Mouse (Mus musculus) bone marrow, adult 2 months (tissue): Measurements from ENCODE around the gene Lrat. TPM values are rescaled to one million over a fixed set of nuclear protein-coding genes. Genes with fewer than 3 reads are reported as not detected.

Experiments
- H3K27ac ChIP-seq: fragments of 200-500 bp; 2 replicates; pipeline ENCODE4 v1.5.1; 2012; ENCODE audit warnings: low read depth, mild to moderate bottlenecking, control low read depth, inconsistent platforms, low read length; ENCODE audit not compliant: control insufficient read depth, poor library complexity, insufficient read depth
- H3K4me1 ChIP-seq: fragments of 200-500 bp; 2 replicates; pipeline ENCODE4 v1.6.1; 2011; ENCODE audit warnings: low read length; ENCODE audit not compliant: control insufficient read depth, insufficient read depth
- H3K4me3 ChIP-seq: fragments of 200-500 bp; replicated peaks from 2 replicates; pipeline ENCODE3; 2011; ENCODE audit warnings: mild to moderate bottlenecking, low read depth, low read length, control low read depth; ENCODE audit not compliant: control insufficient read depth
- CTCF ChIP-seq: fragments of 200-500 bp; IDR thresholded peaks from 2 replicates; pipeline ENCODE4 v1.5.1; 2011; ENCODE audit warnings: low read length, control low read depth; ENCODE audit not compliant: control insufficient read depth, insufficient read depth
- POLR2A ChIP-seq: fragments of 200-500 bp; IDR thresholded peaks from 2 replicates; pipeline ENCODE4 v1.6.1; 2011; ENCODE audit warnings: low read depth, mild to moderate bottlenecking, control low read depth, low read length, borderline replicate concordance; ENCODE audit not compliant: control insufficient read depth
- WGBS: fragments of 180-500 bp; shearing (Covaris S2); methylation state at CpG from one replicate; pipeline ENCODE4 v1.1.7; 2018; 5-methylcytosine and 5-hydroxymethylcytosine counted together
- polyA plus RNA-seq: library from polyadenylated mRNA; stranded (reverse); fragments of >200 nt; gene quantifications from 2 replicates; pipeline ENCODE4 v1.2.4, GENCODE M21; 2011; ENCODE audit warnings: low replicate concordance; ENCODE audit not compliant: missing spikeins, insufficient read depth, insufficient read length

Gene Lrat
- polyA plus RNA-seq, 1 experiment, result 0.37 TPM

DNA sequence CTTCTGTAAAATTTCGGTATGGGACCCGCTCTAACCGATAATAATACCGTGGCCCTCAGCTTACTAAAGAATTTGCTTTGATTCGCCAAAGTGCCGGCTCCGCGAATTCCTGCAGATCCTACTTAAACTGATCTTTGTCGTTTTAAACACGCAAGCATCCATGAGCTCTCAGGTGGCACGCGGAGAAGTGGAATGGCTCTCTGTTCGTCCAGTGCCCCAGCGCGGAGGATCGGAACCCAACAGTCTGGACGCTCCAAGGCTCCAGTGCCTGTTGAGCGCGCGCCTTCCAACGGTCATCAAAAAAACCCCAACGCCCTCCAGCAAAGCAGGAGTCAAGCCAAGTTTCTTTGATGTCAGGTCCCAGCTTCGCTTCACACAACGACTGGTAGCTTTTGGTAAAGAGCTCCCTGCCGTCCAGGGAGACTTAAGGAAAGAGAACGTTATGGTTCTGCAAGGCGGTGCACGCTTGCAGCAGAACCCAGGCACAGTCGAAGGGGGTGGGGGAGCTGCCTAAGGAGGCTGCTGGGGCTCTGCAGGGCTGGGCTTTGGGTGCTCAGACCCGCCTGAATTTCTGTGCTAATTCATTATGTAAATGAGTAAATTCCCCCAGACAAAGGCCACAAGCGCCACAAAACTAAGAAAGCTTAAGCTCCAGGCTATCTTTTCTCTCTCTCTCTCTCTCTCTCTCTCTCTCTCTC is 587 bp upstream of the Lrat start:
- Histone ChIP-seq H3K4me3 (no peak overlapping the region), H3K27ac (no peak overlapping the region), H3K4me1 (no peaks in the 10 kb centered on the region)
- 4% methylated on average over 31 of the region's 31 CpGs for WGBS
- TF ChIP-seq CTCF (no peak), POLR2A (no peak)

DNA sequence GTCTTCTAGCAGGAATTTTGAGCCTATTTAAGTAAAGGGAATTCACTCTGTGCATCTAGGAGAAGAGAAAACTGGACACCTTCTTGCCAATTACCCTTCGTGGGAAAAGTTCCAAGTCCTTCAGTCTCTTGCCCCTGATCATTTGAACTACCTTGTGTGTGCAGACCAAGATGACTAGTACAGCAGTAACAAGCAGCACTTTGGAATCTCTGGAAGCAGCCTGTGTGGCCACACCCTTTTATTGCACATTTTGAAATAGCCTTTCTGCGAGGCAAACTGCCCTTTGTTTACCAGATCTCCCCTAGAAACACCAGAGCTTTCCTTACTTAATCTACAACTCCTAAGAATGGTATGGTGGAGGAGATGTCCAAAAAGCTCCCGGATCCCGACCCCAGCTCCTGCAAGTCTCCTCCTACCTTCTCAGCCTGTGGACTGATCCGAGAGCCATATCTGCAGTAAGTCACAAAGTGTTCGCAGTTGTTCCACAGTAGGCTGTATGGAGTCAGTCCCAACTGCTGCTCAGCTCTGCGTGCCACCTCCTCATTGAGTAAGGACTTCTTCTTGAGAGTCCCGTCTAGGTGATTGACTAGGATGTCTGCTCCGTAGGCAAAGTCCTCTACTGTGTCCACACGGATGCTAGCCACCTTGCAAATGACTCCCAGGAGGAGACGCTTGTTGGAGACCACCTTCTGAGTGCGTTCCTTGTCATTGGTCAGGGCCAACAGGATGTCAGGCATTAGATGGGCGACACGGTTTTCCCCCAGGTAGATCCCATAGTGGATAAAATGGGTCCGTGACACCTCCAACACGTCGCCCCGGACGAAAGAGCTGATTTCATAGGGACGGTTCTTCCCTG is 788 bp downstream of the Lrat start:
- no peak overlapping the region for H3K27ac ChIP-seq
- no peak for TF ChIP-seq CTCF
- no peak for TF ChIP-seq POLR2A
- no peaks in the 10 kb centered on the region for H3K4me1 ChIP-seq
- H3K4me3 ChIP-seq, result no peak overlapping the region
- 25% methylated on average over 20 of the region's 20 CpGs for WGBS

DNA sequence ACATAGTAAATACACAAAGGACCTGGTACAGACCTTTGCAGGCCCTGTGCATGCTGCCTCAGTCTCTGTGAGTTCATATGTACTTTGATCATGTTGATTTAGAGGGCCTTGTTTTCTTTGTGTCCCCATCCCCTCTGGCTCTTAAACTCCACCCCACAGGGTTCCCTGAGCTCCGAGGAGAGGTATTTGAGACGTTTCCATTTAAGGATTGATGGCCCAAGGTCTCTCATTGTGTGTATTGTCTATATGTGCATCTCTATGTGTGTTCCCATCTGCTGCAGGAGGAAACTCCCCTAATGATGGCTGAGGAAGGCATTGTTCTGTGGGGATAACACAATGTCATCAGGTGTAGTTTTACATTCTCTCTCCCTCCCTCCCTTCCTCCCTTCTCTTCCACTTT is 14.9 kb downstream of the Lrat start:
- TF ChIP-seq CTCF (no peak), POLR2A (no peak)
- Histone ChIP-seq H3K4me1 (no peaks in the 10 kb centered on the region), H3K27ac (no peak overlapping the region), H3K4me3 (no peak overlapping the region)
- 35% methylated on average over 2 of the region's 2 CpGs for WGBS

DNA sequence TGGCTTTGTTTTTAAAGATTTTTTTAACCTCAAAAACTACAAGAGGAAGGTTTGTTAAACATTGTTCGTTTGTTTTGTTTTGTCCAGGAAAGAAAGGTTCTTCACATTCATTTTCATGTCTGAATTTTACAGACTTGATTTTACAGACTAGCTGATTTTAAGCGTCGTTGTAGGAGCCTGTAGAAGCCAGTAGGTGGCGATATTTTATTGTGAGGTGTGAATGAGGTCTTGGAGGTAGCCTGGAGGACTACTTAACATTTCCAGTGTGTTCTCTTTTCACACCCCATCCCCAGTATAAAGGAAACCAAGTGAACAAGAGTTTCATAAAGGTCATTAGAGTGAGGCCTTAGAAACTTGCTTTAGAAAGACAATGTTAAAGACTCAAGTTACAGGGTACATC is 26.5 kb downstream of the Lrat start:
- H3K4me1 ChIP-seq, result no peaks in the 10 kb centered on the region
- H3K27ac ChIP-seq, result no peak overlapping the region
- WGBS, result 5% methylated on average over 4 of the region's 4 CpGs
- no peak overlapping the region for H3K4me3 ChIP-seq
- TF ChIP-seq POLR2A, result no peak
- TF ChIP-seq CTCF, result no peak

DNA sequence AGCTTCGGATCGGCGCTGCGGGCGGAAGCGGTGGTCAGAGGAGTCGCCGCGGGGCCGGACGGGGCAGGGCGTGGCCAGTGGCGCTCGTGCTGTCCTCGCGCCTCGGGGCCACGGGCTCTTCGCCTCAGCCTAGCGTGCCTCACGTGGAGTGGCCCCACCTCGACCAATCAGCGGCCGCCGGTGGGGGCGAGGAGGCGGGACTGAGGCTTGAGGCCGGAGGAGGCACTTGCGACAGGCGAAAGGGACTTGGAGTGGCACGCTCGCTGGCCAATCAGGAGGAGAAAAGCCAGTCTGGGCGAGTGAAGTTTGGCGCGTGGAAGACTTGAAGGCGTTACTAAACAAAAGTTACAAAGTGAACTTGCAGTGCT is 27.4 kb downstream of the Lrat start, which contains the start of gene Rbm46:
Rbm46 (minus strand) TSS at position 112 of the 368 bp plus-strand sequence.
- 28% methylated on average over 36 of the region's 36 CpGs for WGBS
- TF ChIP-seq POLR2A (no peak), CTCF (no peak)
- H3K4me3 ChIP-seq, result no peak within 1 kb of the TSS
- H3K4me1 ChIP-seq, result no peaks in the 10 kb centered on the region
- no peak within 1 kb of the TSS for H3K27ac ChIP-seq

DNA sequence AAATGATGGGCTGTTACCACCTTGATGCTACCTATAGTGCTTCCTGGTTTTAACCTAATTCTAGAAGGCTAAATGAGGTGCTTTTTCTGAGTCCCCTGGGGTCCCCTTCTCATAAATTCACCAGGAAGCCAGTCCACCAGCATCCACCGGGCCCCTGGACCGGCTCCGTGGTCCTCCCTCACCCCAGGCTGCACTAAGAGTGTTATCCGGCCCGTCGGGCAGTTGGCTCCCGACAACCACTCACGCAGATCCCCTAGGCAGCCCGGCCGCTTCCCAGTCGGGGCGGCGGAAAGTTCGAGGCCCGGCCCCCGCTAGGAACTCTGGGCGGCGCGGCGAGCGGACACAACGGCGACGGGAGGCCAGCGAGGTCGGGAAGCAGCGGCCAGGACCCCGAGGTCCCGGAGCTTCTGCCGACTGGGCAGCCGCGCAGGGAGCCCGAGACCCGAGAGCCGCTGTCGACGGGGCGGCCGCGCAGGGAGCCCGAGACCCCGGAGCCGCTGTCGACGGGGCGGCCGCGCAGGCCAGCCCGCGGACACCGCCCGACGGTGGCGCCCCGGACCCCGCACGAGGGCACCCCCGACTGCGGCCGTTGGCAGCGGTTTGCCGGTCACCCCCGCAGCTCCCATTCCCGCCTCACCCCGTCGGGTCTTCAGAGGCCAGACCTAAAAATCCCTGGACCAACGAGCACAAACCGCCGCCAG is 28.0 kb downstream of the Lrat start:
- WGBS, result 30% methylated on average over 68 of the region's 69 CpGs
- Histone ChIP-seq H3K4me1 (no peaks in the 10 kb centered on the region), H3K4me3 (no peak overlapping the region), H3K27ac (no peak overlapping the region)
- no peak for TF ChIP-seq POLR2A
- TF ChIP-seq CTCF, result no peak

DNA sequence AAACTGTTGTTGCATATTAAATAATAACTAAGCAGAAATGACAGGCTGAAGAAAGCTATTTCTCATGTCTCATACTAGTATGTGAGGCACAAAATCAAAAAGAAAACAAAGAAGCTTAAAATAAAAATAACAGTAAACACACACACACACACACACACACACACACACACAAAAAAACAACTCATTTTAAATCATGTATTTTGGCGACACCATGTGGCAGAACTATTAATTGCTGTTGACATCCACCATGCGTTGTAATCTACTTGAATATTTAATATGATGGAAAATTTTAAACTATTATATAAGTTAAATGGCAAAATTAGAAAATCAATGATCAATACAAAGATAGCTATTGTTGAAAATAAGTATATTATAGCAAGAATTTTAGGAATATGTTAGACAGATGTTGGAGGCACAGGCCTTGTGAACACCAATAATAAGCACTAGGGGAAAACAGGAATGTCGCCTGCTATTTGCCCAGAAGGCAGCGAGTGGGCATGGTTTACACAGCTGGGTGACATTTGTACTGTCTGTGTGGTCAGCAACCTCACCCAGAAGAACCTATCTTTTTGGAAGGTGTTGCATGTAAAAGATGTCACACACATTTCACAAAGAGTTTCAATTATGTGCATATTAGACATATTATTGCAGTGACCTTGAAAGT is 46.2 kb downstream of the Lrat start:
- 31% methylated on average over 4 of the region's 4 CpGs for WGBS

More for the DNA sequence above, 46.2 kb downstream of the Lrat start:
- no peak overlapping the region for H3K27ac ChIP-seq
- H3K4me1 ChIP-seq, result no peaks in the 10 kb centered on the region
- TF ChIP-seq POLR2A (no peak), CTCF (no peak)
- no peak overlapping the region for H3K4me3 ChIP-seq

Other genes starting within 250 kb of the Lrat start
- not detected in 2 replicates for gene Rbm46, start 27.5 kb downstream of the Lrat start, polyA plus RNA-seq
- 1.9 and 2.0 TPM in 2 replicates for gene Fgg, start 103.8 kb upstream of the Lrat start, polyA plus RNA-seq
- 2.0 and 3.0 TPM in 2 replicates for gene Fga, start 122.1 kb upstream of the Lrat start, polyA plus RNA-seq
- 1.5 and 8.1 TPM in 2 replicates for gene Fgb, start 145.9 kb upstream of the Lrat start, polyA plus RNA-seq
- 10.9 and 30.1 TPM in 2 replicates for gene Plrg1, start 151.5 kb upstream of the Lrat start, polyA plus RNA-seq
- gene Dchs2, start 224.0 kb upstream of the Lrat start, polyA plus RNA-seq, result not detected in 2 replicates